Mouse (Mus musculus) kidney, embryonic 16.5 days (tissue): ENCODE results near the gene Bpifb9b. TPM values are rescaled to one million over a fixed set of nuclear protein-coding genes. Genes with fewer than 3 reads are reported as not detected.
A peak's percentile ranks its signal among the peaks of the same experiment; 100 is the strongest.
"Not testable (repeated sequence)": the region's sequence is repeated elsewhere in the genome, so short reads cannot be mapped to it uniquely, and the experiment has no call there.

Experiments used
- ATAC-seq: fragments of 200-750 bp; cut with Nextera tagmentation; 2 replicates; pipeline ENCODE4 v1.8.0; 2017; ENCODE audit warnings: moderate TSS enrichment; ENCODE audit not compliant: low FRiP score, low TSS enrichment
- H3K27ac ChIP-seq: fragments of 300-500 bp; sonication (generic); 2 replicates; pipeline ENCODE4 v1.5.1; 2014; ENCODE audit warnings: low read length
- H3K27me3 ChIP-seq: fragments of 300-500 bp; sonication (generic); 2 replicates; pipeline ENCODE4 v1.6.1; 2014; ENCODE audit warnings: low read length, control low read depth, mixed read lengths; ENCODE audit not compliant: insufficient read depth
- H3K36me3 ChIP-seq: fragments of 300-500 bp; sonication (generic); 2 replicates; pipeline ENCODE4 v1.6.1; 2014; ENCODE audit warnings: low read length, control low read depth, mixed read lengths; ENCODE audit not compliant: insufficient read depth
- H3K4me1 ChIP-seq: fragments of 300-500 bp; sonication (generic); 2 replicates; pipeline ENCODE4 v1.6.1; 2014; ENCODE audit warnings: low read length, control low read depth, mixed read lengths; ENCODE audit not compliant: insufficient read depth
- H3K4me2 ChIP-seq: fragments of 300-500 bp; sonication (generic); replicated peaks from 2 replicates; pipeline ENCODE4 v1.6.1; 2014; ENCODE audit warnings: low read depth, low read length
- H3K4me3 ChIP-seq: fragments of 300-500 bp; sonication (generic); 2 replicates; pipeline ENCODE4 v1.5.1; 2014; ENCODE audit warnings: mild to moderate bottlenecking, low read length
- H3K9ac ChIP-seq: fragments of 300-500 bp; sonication (generic); replicated peaks from 2 replicates; pipeline ENCODE4 v1.6.1; 2014; ENCODE audit warnings: low read length
- H3K9me3 ChIP-seq: fragments of 300-500 bp; sonication (generic); 2 replicates; pipeline ENCODE4 v1.6.1; 2016; ENCODE audit warnings: low read length, control low read depth
- WGBS: fragments of 180-500 bp; shearing (Covaris S2); extraction: QIAGEN DNeasy Blood & Tissue Kit; methylation state at CpG from one replicate; pipeline ENCODE4 v1.1.7; 2014; 5-methylcytosine and 5-hydroxymethylcytosine counted together
- polyA plus RNA-seq: library from polyadenylated mRNA; unstranded; fragments of >200 nt; fragmentation: Nextera tagmentation; extraction: Ambion mirVana; gene quantifications from 2 replicates; pipeline ENCODE4 v1.2.1, GENCODE M21; 2015

Bpifb9b gene
- polyA plus RNA-seq, 1 experiment from 2014 or later: not detected

DNA sequence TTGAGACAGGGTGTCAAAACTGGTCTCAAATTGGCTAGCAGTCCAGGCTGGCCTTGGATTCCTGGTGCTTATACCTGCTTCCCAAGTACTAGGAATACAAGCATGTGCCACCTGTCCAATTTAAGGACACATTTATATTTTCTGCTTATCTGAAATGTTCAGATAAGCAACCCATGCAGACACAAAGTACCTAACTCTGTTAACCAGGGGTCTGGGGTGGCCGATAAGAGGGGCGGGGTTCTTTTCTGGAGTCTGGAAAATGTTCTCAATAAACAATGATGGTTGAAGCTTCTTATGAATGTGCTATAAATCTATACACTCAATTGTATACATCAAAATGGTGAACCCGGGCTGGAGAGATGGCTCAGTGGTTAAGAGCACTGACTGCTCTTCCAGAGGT lies 19.8 kb downstream of the Bpifb9b start:
- no peak for ATAC-seq
- Histone ChIP-seq H3K27me3 (no peaks in the 10 kb centered on the region), H3K9me3 (no peaks in the 10 kb centered on the region), H3K4me1 (no peaks in the 10 kb centered on the region), H3K9ac (no peak overlapping the region), H3K27ac (no peak overlapping the region), H3K4me2 (no peak overlapping the region), H3K4me3 (no peak overlapping the region), H3K36me3 (no peaks in the 10 kb centered on the region)
- 82% methylated on average over 3 of the region's 3 CpGs for WGBS

DNA sequence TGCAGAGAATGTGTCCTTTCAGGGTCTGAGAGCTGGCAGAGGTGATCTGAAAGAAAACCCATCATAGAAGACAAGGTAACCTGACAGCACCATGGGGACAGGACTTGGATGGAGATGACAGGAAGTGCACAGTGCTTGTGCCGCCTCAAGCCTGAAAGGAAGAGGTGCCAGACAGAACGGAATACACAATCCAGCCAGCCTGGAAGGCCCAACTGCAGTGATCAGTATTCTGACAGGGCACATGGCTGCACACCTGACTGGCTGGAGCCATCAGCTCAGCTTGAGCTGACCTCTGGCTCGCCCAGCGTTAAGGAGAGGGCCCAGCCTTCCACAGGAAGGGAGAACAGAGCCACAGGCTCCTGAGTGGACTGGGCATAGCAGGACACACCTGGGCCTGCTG lies 28.5 kb downstream of the Bpifb9b start:
- WGBS: 78% methylated on average over 4 of the region's 4 CpGs
- no peak for ATAC-seq
- H3K4me3 ChIP-seq: no peak overlapping the region

DNA sequence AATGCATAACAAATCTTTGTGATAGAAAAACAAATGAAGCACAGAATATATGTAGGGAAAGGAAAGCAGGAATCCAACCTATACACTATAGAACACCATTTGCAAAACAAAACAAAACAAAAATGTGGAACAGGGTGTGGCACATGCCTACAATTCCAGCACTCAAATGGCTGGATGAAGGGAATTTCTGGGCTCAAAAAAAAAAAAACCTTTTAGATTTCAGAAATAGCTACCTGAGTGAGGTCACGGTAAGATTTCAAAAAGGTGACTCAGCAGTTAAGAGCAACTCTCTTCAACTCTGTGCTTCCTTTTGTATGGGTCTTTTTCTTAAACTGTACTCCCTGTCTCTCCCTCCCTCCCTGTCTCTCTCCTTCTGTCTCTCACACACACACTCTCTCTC lies 31.1 kb downstream of the Bpifb9b start:
- H3K4me2 ChIP-seq: no peak overlapping the region
- no peak overlapping the region for H3K27ac ChIP-seq

More for the DNA sequence above, 28.5 kb downstream of the Bpifb9b start:
- no peak overlapping the region for H3K27ac ChIP-seq
- no peaks in the 10 kb centered on the region for H3K27me3 ChIP-seq
- H3K4me2 ChIP-seq: no peak overlapping the region
- peaks cover 5% of the 10 kb centered on the region; the same call in 1 of the 2 replicates for H3K36me3 ChIP-seq
- H3K9me3 ChIP-seq: no peaks in the 10 kb centered on the region
- no peaks in the 10 kb centered on the region for H3K4me1 ChIP-seq
- no peak overlapping the region for H3K9ac ChIP-seq

DNA sequence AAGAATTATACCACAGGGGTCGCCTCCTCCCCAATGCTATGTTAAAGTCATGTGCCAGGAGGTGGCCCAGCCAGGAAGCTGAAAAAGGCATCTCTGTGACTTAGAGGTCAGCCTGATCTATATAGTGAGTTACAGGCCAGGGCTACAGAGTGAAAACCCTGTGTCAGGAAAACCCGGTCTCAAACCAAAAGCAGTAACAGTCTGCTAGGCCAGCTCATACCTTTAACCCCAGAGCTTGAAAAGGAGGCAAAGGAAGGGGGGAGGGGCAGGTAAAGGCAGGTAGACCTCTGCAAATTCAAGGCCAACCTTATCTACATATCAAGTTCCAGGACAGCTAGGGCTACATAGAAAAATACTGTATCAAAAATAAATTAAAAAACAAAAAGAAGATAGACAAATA lies 32.3 kb downstream of the Bpifb9b start:
- no peak overlapping the region for H3K9ac ChIP-seq
- H3K27me3 ChIP-seq: no peaks in the 10 kb centered on the region
- H3K9me3 ChIP-seq: no peaks in the 10 kb centered on the region
- no peaks in the 10 kb centered on the region for H3K4me1 ChIP-seq
- ATAC-seq: no peak
- H3K36me3 ChIP-seq: peaks cover 12% of the 10 kb centered on the region
- no peak overlapping the region for H3K4me2 ChIP-seq
- H3K27ac ChIP-seq: no peak overlapping the region
- H3K4me3 ChIP-seq: no peak overlapping the region
- WGBS: 26% methylated on average over 2 of the region's 2 CpGs

More for the DNA sequence above, 31.1 kb downstream of the Bpifb9b start:
- Histone ChIP-seq H3K4me1 (no peaks in the 10 kb centered on the region), H3K4me3 (no peak overlapping the region), H3K9me3 (no peaks in the 10 kb centered on the region), H3K36me3 (peaks cover 12% of the 10 kb centered on the region), H3K27me3 (no peaks in the 10 kb centered on the region), H3K9ac (no peak overlapping the region)
- WGBS: 74% methylated on average over 1 of the region's 1 CpGs
- ATAC-seq: no peak

DNA sequence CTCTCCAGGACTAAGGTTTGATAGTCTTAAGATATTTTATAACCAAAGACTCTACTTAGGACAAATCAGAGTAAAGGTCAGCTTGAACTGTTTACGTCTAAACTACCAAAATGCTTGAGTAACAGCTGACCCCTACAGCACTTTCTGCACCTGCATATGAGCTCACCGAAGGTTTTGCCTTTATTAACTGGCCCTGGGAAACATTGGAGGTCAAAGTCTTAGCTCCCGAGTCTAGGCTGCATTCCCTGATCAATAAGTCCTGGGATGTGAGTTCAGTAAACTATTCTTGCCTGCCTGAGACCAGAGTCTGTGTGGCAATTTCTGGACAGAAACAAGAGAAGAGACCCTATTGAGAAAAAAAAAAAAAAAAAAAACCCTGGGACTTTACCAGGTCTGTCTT lies 41.1 kb downstream of the Bpifb9b start:
- Histone ChIP-seq H3K27me3 (no peaks in the 10 kb centered on the region), H3K4me3 (no peak overlapping the region), H3K36me3 (peaks cover 36% of the 10 kb centered on the region), H3K4me1 (no peaks in the 10 kb centered on the region), H3K9me3 (no peaks in the 10 kb centered on the region), H3K9ac (no peak overlapping the region), H3K4me2 (no peak overlapping the region), H3K27ac (no peak overlapping the region)
- ATAC-seq: no peak
- 91% methylated on average over 3 of the region's 3 CpGs for WGBS

DNA sequence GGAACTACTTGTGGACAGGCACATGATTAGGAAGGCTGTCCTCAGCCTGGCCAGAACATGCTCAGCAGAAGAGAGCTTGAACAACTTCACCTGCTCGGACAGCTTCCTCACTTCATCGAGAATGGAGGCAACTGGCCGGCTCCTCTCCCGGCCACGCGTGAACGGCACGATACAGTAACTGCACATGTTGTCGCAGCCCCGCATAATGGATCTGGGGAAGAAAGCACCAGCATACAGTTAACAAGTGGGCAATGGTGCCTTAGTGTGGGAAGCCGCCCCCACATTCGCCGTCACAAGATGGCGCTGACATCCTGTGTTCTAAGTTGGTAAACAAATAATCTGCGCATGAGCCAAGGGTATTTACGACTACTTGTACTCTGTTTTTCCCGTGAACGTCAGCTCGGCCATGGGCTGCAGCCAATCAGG lies 47.0 kb downstream of the Bpifb9b start:
- H3K9me3 ChIP-seq, H3K27me3 ChIP-seq, H3K4me1 ChIP-seq: not testable (repeated sequence)
- Histone ChIP-seq H3K36me3 (peaks cover 26% of the 10 kb centered on the region; the same call in 1 of the 2 replicates), H3K27ac (peak overlapping the region; percentile 64), H3K4me2 (peak overlapping the region; percentile 40; the same call in 1 of the 2 replicates), H3K9ac (peak overlapping the region; percentile 58; the same call in 1 of the 2 replicates), H3K4me3 (peak overlapping the region; percentile 44)
- ATAC-seq: peak; percentile 63; the same call in 1 of the 2 replicates
- WGBS: 66% methylated on average over 14 of the region's 19 CpGs

DNA sequence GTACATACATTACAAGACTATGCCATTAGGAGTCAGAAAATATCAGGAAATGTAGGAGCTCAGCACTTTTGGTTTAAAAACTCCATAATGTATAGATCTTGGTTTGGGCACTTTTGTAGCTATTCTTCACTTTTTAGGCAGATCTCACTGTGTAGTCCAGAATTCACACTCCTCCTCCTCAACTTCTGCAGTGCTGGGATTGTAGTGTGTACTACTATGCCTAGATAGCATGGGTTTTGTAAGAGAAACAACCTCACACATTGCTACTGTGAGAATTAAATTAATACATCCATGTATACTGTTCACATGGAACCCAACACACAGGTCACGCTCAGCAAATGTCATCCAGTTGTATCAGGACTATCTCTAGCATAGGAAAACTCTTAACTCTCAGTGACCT lies 60.5 kb downstream of the Bpifb9b start:
- no peak for ATAC-seq
- H3K27me3 ChIP-seq: no peaks in the 10 kb centered on the region
- H3K9me3 ChIP-seq: no peaks in the 10 kb centered on the region
- no peak overlapping the region for H3K4me3 ChIP-seq
- peaks cover 37% of the 10 kb centered on the region for H3K36me3 ChIP-seq
- 97% methylated on average over 1 of the region's 1 CpGs for WGBS
- H3K9ac ChIP-seq: no peak overlapping the region
- H3K4me1 ChIP-seq: no peaks in the 10 kb centered on the region
- H3K27ac ChIP-seq: no peak overlapping the region
- no peak overlapping the region for H3K4me2 ChIP-seq

Other genes with a start within 250 kb of the Bpifb9b start
- not detected in 2 replicates for gene Bpifa3, start 176.9 kb upstream of the Bpifb9b start, polyA plus RNA-seq
- gene Bpifa1, start 164.3 kb upstream of the Bpifb9b start, polyA plus RNA-seq: 0.29 TPM in 1 of 2 replicates, not detected in the other
- not detected in 2 replicates for gene Bpifa5, start 144.6 kb upstream of the Bpifb9b start, polyA plus RNA-seq
- not detected in 2 replicates for gene Bpifb1, start 116.4 kb upstream of the Bpifb9b start, polyA plus RNA-seq
- gene Bpifb5, start 83.5 kb upstream of the Bpifb9b start, polyA plus RNA-seq: 0.73 and 0.81 TPM in 2 replicates
- gene Bpifb9a, start 49.4 kb upstream of the Bpifb9b start, polyA plus RNA-seq: not detected in 2 replicates
- gene Cdk5rap1, start 65.8 kb downstream of the Bpifb9b start, polyA plus RNA-seq: 17.4 and 23.4 TPM in 2 replicates
- gene Snta1, start 100.9 kb downstream of the Bpifb9b start, polyA plus RNA-seq: 9.5 and 12.2 TPM in 2 replicates
- 44.2 and 48.3 TPM in 2 replicates for gene Cbfa2t2, start 129.3 kb downstream of the Bpifb9b start, polyA plus RNA-seq
- 0.44 and 0.64 TPM in 2 replicates for gene 1700003F12Rik, start 239.9 kb downstream of the Bpifb9b start, polyA plus RNA-seq
- 0.20 and 0.27 TPM in 2 replicates for gene Actl10, start 244.5 kb downstream of the Bpifb9b start, polyA plus RNA-seq